Mouse (Mus musculus): ENCODE results near the gene Rad1.
"Not testable (repeated sequence)": the region's sequence is repeated elsewhere in the genome, so short reads cannot be mapped to it uniquely, and the experiment has no call there.

Gene Rad1

GRCm38 (mm10) chr15:10485484-10486364 is at the start of gene Rad1, which contains the start of gene Brix1:
Rad1 (plus strand) TSS chr15:10486018.
Brix1 (minus strand) TSS chr15:10485947.
- DNase-seq = peak; percentile 96

- DNase-seq = no peak
Observed at GRCm38 (mm10) chr15:10436893-10437292, 48.9 kb upstream of the Rad1 start.

- peak; percentile 6 for DNase-seq
Observed at GRCm38 (mm10) chr15:10439963-10440362, 45.9 kb upstream of the Rad1 start.

GRCm38 (mm10) chr15:10441493-10441892 is 44.3 kb upstream of the Rad1 start:
- DNase-seq = no peak

- DNase-seq = no peak
Observed at GRCm38 (mm10) chr15:10442275-10442674, 43.5 kb upstream of the Rad1 start.

- DNase-seq = no peak
Observed at GRCm38 (mm10) chr15:10447102-10447501, 38.7 kb upstream of the Rad1 start.

GRCm38 (mm10) chr15:10460986-10461385 is 24.8 kb upstream of the Rad1 start:
- DNase-seq = no peak

- DNase-seq = no peak
Observed at GRCm38 (mm10) chr15:10463555-10463954, 22.3 kb upstream of the Rad1 start.

GRCm38 (mm10) chr15:10464678-10465077 is 21.1 kb upstream of the Rad1 start:
- no peak for DNase-seq

- DNase-seq = no peak
Observed at GRCm38 (mm10) chr15:10468761-10469160, 17.1 kb upstream of the Rad1 start.

- no peak for DNase-seq
Observed at GRCm38 (mm10) chr15:10469641-10470150, 16.1 kb upstream of the Rad1 start.

- peak; percentile 91 for DNase-seq
Observed at GRCm38 (mm10) chr15:10470151-10470831, 15.5 kb upstream of the Rad1 start, which contains the start of gene Dnajc21. Dnajc21 (minus strand) TSS chr15:10470516.

GRCm38 (mm10) chr15:10470941-10471340 is 14.9 kb upstream of the Rad1 start:
- no peak for DNase-seq

GRCm38 (mm10) chr15:10486365-10486839 is 584 bp downstream of the Rad1 start:
- DNase-seq = no peak

- DNase-seq = no peak
Observed at GRCm38 (mm10) chr15:10487246-10487645, 1.4 kb downstream of the Rad1 start.

- no peak for DNase-seq
Observed at GRCm38 (mm10) chr15:10490101-10490500, 4.3 kb downstream of the Rad1 start.

GRCm38 (mm10) chr15:10495944-10496343 is 10.1 kb downstream of the Rad1 start:
- no peak for DNase-seq

- not testable (repeated sequence) for DNase-seq
Observed at GRCm38 (mm10) chr15:10496696-10497095, 10.9 kb downstream of the Rad1 start.

- no peak for DNase-seq
Observed at GRCm38 (mm10) chr15:10499593-10499992, 13.8 kb downstream of the Rad1 start.

GRCm38 (mm10) chr15:10500035-10500434 is 14.2 kb downstream of the Rad1 start:
- DNase-seq = no peak

GRCm38 (mm10) chr15:10500838-10501719 is 15.3 kb downstream of the Rad1 start:
- DNase-seq = peak; percentile 65

- peak; percentile 50 for DNase-seq
Observed at GRCm38 (mm10) chr15:10506099-10506498, 20.3 kb downstream of the Rad1 start.

All from lung, postnatal 10 days (tissue).